Mouse (Mus musculus) kidney, embryonic 15.5 days (tissue): Measurements from ENCODE around the gene Ankrd31. TPM values are rescaled to one million over a fixed set of nuclear protein-coding genes. Genes with fewer than 3 reads are reported as not detected.
"Not testable (repeated sequence)": the region's sequence is repeated elsewhere in the genome, so short reads cannot be mapped to it uniquely, and the experiment has no call there.

ENCODE experiments used
- ATAC-seq: fragments of 200-750 bp; cut with Nextera tagmentation; replicated peaks from 2 replicates; pipeline ENCODE4 v1.8.0; 2017; ENCODE audit warnings: moderate TSS enrichment; ENCODE audit not compliant: low FRiP score
- H3K27ac ChIP-seq: fragments of 300-500 bp; sonication (generic); 2 replicates; pipeline ENCODE4 v1.5.1; 2015; ENCODE audit warnings: mild to moderate bottlenecking, inconsistent platforms
- H3K27me3 ChIP-seq: fragments of 300-500 bp; sonication (generic); 2 replicates; pipeline ENCODE4 v1.6.1; 2015; ENCODE audit warnings: inconsistent platforms
- H3K36me3 ChIP-seq: fragments of 300-500 bp; sonication (generic); 2 replicates; pipeline ENCODE4 v1.6.1; 2015; ENCODE audit warnings: inconsistent platforms
- H3K4me1 ChIP-seq: fragments of 300-500 bp; sonication (generic); 2 replicates; pipeline ENCODE4 v1.6.1; 2015; ENCODE audit warnings: inconsistent platforms
- H3K4me2 ChIP-seq: fragments of 300-500 bp; sonication (generic); 2 replicates; pipeline ENCODE4 v1.6.1; 2015; ENCODE audit warnings: moderate library complexity, mild to moderate bottlenecking, inconsistent platforms
- H3K4me3 ChIP-seq: fragments of 300-500 bp; sonication (generic); replicated peaks from 2 replicates; pipeline ENCODE4 v1.5.1; 2015; ENCODE audit warnings: mild to moderate bottlenecking, inconsistent platforms
- H3K9ac ChIP-seq: fragments of 300-500 bp; sonication (generic); 2 replicates; pipeline ENCODE4 v1.6.1; 2015; ENCODE audit warnings: mild to moderate bottlenecking, inconsistent platforms
- H3K9me3 ChIP-seq: fragments of 300-500 bp; sonication (generic); replicated peaks from 2 replicates; pipeline ENCODE4 v1.6.1; 2016; ENCODE audit warnings: inconsistent platforms
- WGBS: fragments of 180-500 bp; shearing (Covaris S2); methylation state at CpG from one replicate; pipeline ENCODE4 v1.1.7; 2015; ENCODE audit warnings: mixed read lengths; 5-methylcytosine and 5-hydroxymethylcytosine counted together
- polyA plus RNA-seq: library from polyadenylated mRNA; unstranded; fragments of >200 nt; fragmentation: Nextera tagmentation; extraction: Ambion mirVana; gene quantifications from 2 replicates; pipeline ENCODE4 v1.2.1, GENCODE M21; 2015

The Ankrd31 gene
- polyA plus RNA-seq, 1 experiment from 2014 or later = not detected

GRCm38 (mm10) chr13:96874071-96874470 lies 126.0 kb downstream of the Ankrd31 start:
- H3K9me3 ChIP-seq = no peaks in the 10 kb centered on the region
- H3K36me3 ChIP-seq = no peaks in the 10 kb centered on the region
- no peak overlapping the region for H3K4me3 ChIP-seq
- H3K27me3 ChIP-seq = no peaks in the 10 kb centered on the region
- no peak overlapping the region for H3K9ac ChIP-seq
- H3K4me2 ChIP-seq = no peak overlapping the region
- H3K4me1 ChIP-seq = no peaks in the 10 kb centered on the region
- ATAC-seq = 0 out of 2 replicates have a peak, but pooled peaks have one; percentile 33
- H3K27ac ChIP-seq = no peak overlapping the region

- no peaks in the 10 kb centered on the region for H3K27me3 ChIP-seq
- no peak for ATAC-seq
- H3K9ac ChIP-seq = no peak overlapping the region
- no peak overlapping the region for H3K27ac ChIP-seq
- no peak overlapping the region for H3K4me2 ChIP-seq
- H3K4me1 ChIP-seq = no peaks in the 10 kb centered on the region
- no peaks in the 10 kb centered on the region for H3K36me3 ChIP-seq
- H3K9me3 ChIP-seq = no peaks in the 10 kb centered on the region
- 81% methylated on average over 12 of the region's 12 CpGs for WGBS
- H3K4me3 ChIP-seq = no peak overlapping the region
Measured at GRCm38 (mm10) chr13:96878220-96879057, 130.4 kb downstream of the Ankrd31 start.

GRCm38 (mm10) chr13:96884534-96884933 lies 136.5 kb downstream of the Ankrd31 start:
- no peak overlapping the region for H3K4me2 ChIP-seq
- no peak overlapping the region for H3K27ac ChIP-seq
- no peak overlapping the region for H3K4me3 ChIP-seq
- H3K9ac ChIP-seq = no peak overlapping the region
- no peaks in the 10 kb centered on the region for H3K36me3 ChIP-seq
- H3K27me3 ChIP-seq = no peaks in the 10 kb centered on the region
- no peak for ATAC-seq
- H3K9me3 ChIP-seq = no peaks in the 10 kb centered on the region
- 49% methylated on average over 1 of the region's 1 CpGs for WGBS
- no peaks in the 10 kb centered on the region for H3K4me1 ChIP-seq

- ATAC-seq = no peak
- WGBS = 36% methylated on average over 2 of the region's 2 CpGs
Measured at GRCm38 (mm10) chr13:96889985-96890384, 141.9 kb downstream of the Ankrd31 start.

GRCm38 (mm10) chr13:96895144-96895543 lies 147.1 kb downstream of the Ankrd31 start:
- Histone ChIP-seq H3K9ac (no peak overlapping the region), H3K4me3 (no peak overlapping the region), H3K4me2 (no peak overlapping the region), H3K27ac (no peak overlapping the region), H3K36me3 (no peaks in the 10 kb centered on the region), H3K4me1 (no peaks in the 10 kb centered on the region), H3K27me3 (no peaks in the 10 kb centered on the region), H3K9me3 (no peaks in the 10 kb centered on the region)
- ATAC-seq = no peak
- 70% methylated on average over 2 of the region's 2 CpGs for WGBS

More at GRCm38 (mm10) chr13:96889985-96890384, 141.9 kb downstream of the Ankrd31 start:
- Histone ChIP-seq H3K27me3 (no peaks in the 10 kb centered on the region), H3K36me3 (no peaks in the 10 kb centered on the region), H3K9ac (no peak overlapping the region), H3K4me1 (no peaks in the 10 kb centered on the region), H3K4me2 (no peak overlapping the region), H3K4me3 (no peak overlapping the region), H3K9me3 (no peaks in the 10 kb centered on the region), H3K27ac (no peak overlapping the region)

- H3K9ac ChIP-seq = no peak overlapping the region
- ATAC-seq = no peak
- no peaks in the 10 kb centered on the region for H3K4me1 ChIP-seq
- H3K36me3 ChIP-seq = no peaks in the 10 kb centered on the region
- no peak overlapping the region for H3K27ac ChIP-seq
- H3K4me2 ChIP-seq = no peak overlapping the region
- H3K27me3 ChIP-seq = no peaks in the 10 kb centered on the region
- WGBS = 67% methylated on average over 3 of the region's 3 CpGs
- no peaks in the 10 kb centered on the region for H3K9me3 ChIP-seq
- no peak overlapping the region for H3K4me3 ChIP-seq
Measured at GRCm38 (mm10) chr13:96906717-96907116, 158.6 kb downstream of the Ankrd31 start.

GRCm38 (mm10) chr13:96911202-96911601 lies 163.1 kb downstream of the Ankrd31 start:
- WGBS = 91% methylated on average over 3 of the region's 3 CpGs
- no peak overlapping the region for H3K27ac ChIP-seq

GRCm38 (mm10) chr13:96923134-96923533 lies 175.1 kb downstream of the Ankrd31 start:
- not testable (repeated sequence) for H3K27ac ChIP-seq, H3K36me3 ChIP-seq, ATAC-seq, H3K9me3 ChIP-seq, H3K4me3 ChIP-seq, H3K4me2 ChIP-seq, H3K9ac ChIP-seq
- 91% methylated on average over 4 of the region's 4 CpGs for WGBS
- H3K4me1 ChIP-seq = peaks cover 17% of the 10 kb centered on the region
- H3K27me3 ChIP-seq = peaks cover 21% of the 10 kb centered on the region

More at GRCm38 (mm10) chr13:96911202-96911601, 163.1 kb downstream of the Ankrd31 start:
- Histone ChIP-seq H3K4me2 (no peak overlapping the region), H3K4me1 (no peaks in the 10 kb centered on the region), H3K27me3 (no peaks in the 10 kb centered on the region), H3K36me3 (no peaks in the 10 kb centered on the region), H3K9me3 (no peaks in the 10 kb centered on the region), H3K9ac (no peak overlapping the region), H3K4me3 (no peak overlapping the region)
- ATAC-seq = no peak

- no peaks in the 10 kb centered on the region for H3K36me3 ChIP-seq
- peaks cover 27% of the 10 kb centered on the region for H3K4me1 ChIP-seq
- H3K9ac ChIP-seq = peak within 1 kb of the TSS; percentile 73
- H3K4me2 ChIP-seq = peak within 1 kb of the TSS; percentile 100
- 9% methylated on average over 56 of the region's 56 CpGs for WGBS
- 0 out of 2 replicates have a peak within 1 kb of the TSS, but pooled peaks have one; percentile 37 for H3K27ac ChIP-seq
- no peaks in the 10 kb centered on the region for H3K9me3 ChIP-seq
- H3K4me3 ChIP-seq = peak within 1 kb of the TSS; percentile 80
- ATAC-seq = peak; percentile 89
- peaks cover 21% of the 10 kb centered on the region for H3K27me3 ChIP-seq
Measured at GRCm38 (mm10) chr13:96923999-96924961, 176.2 kb downstream of the Ankrd31 start, which contains the start of gene Gcnt4. Gcnt4 (plus strand) TSS chr13:96924689.

- H3K4me3 ChIP-seq = peak overlapping the region; percentile 80
- H3K27me3 ChIP-seq = peaks cover 21% of the 10 kb centered on the region
- H3K4me1 ChIP-seq = peaks cover 27% of the 10 kb centered on the region
- H3K27ac ChIP-seq = 0 out of 2 replicates have a peak overlapping the region, but pooled peaks have one; percentile 37
- peak overlapping the region; percentile 100 for H3K4me2 ChIP-seq
- ATAC-seq = peak; percentile 61
- peak overlapping the region; percentile 73 for H3K9ac ChIP-seq
- no peaks in the 10 kb centered on the region for H3K36me3 ChIP-seq
- no peaks in the 10 kb centered on the region for H3K9me3 ChIP-seq
- WGBS = under 1% methylated on average over 52 of the region's 53 CpGs
Measured at GRCm38 (mm10) chr13:96924985-96925745, 177.1 kb downstream of the Ankrd31 start.

GRCm38 (mm10) chr13:96925991-96926725 lies 178.1 kb downstream of the Ankrd31 start:
- Histone ChIP-seq H3K36me3 (no peaks in the 10 kb centered on the region), H3K27me3 (peaks cover 21% of the 10 kb centered on the region), H3K27ac (no peak overlapping the region), H3K9me3 (no peaks in the 10 kb centered on the region), H3K4me3 (peak overlapping the region; percentile 80), H3K4me1 (peaks cover 29% of the 10 kb centered on the region), H3K4me2 (peak overlapping the region; percentile 100), H3K9ac (no peak overlapping the region)
- ATAC-seq = no peak
- 48% methylated on average over 10 of the region's 10 CpGs for WGBS
